Mouse (Mus musculus): ENCODE measurements around the gene Ostm1.

The Ostm1 gene

GRCm38 (mm10) chr10:42679586-42679985, 96.0 kb downstream of the Ostm1 start:
- DNase-seq (ENCODE audit: low spot score) = no peak

- no peak for DNase-seq (ENCODE audit: low spot score)
Observed at GRCm38 (mm10) chr10:42680582-42681001, 97.0 kb downstream of the Ostm1 start.

GRCm38 (mm10) chr10:42682421-42682820, 98.8 kb downstream of the Ostm1 start:
- DNase-seq (ENCODE audit: low spot score) = no peak

GRCm38 (mm10) chr10:42687873-42688272, 104.3 kb downstream of the Ostm1 start:
- DNase-seq (ENCODE audit: low spot score) = no peak

- DNase-seq (ENCODE audit: low spot score) = no peak
Observed at GRCm38 (mm10) chr10:42689694-42690093, 106.1 kb downstream of the Ostm1 start.

- no peak for DNase-seq (ENCODE audit: low spot score)
Observed at GRCm38 (mm10) chr10:42690233-42691028, 106.8 kb downstream of the Ostm1 start.

GRCm38 (mm10) chr10:42691051-42691450, 107.4 kb downstream of the Ostm1 start:
- no peak for DNase-seq (ENCODE audit: low spot score)

- no peak for DNase-seq (ENCODE audit: low spot score)
Observed at GRCm38 (mm10) chr10:42692095-42692494, 108.5 kb downstream of the Ostm1 start.

- DNase-seq (ENCODE audit: low spot score) = no peak
Observed at GRCm38 (mm10) chr10:42692794-42693193, 109.2 kb downstream of the Ostm1 start.

GRCm38 (mm10) chr10:42693482-42693881, 109.9 kb downstream of the Ostm1 start:
- no peak for DNase-seq (ENCODE audit: low spot score)

GRCm38 (mm10) chr10:42696361-42696760, 112.7 kb downstream of the Ostm1 start:
- no peak for DNase-seq (ENCODE audit: low spot score)

GRCm38 (mm10) chr10:42697007-42697406, 113.4 kb downstream of the Ostm1 start:
- peak; percentile 75 for DNase-seq (ENCODE audit: low spot score)

- DNase-seq (ENCODE audit: low spot score) = no peak
Observed at GRCm38 (mm10) chr10:42698375-42698774, 114.8 kb downstream of the Ostm1 start.

- DNase-seq (ENCODE audit: low spot score) = no peak
Observed at GRCm38 (mm10) chr10:42698994-42699393, 115.4 kb downstream of the Ostm1 start.

GRCm38 (mm10) chr10:42702111-42702510, 118.5 kb downstream of the Ostm1 start:
- DNase-seq (ENCODE audit: low spot score) = no peak

- DNase-seq (ENCODE audit: low spot score) = no peak
Observed at GRCm38 (mm10) chr10:42714676-42715075, 131.1 kb downstream of the Ostm1 start.

- no peak for DNase-seq (ENCODE audit: low spot score)
Observed at GRCm38 (mm10) chr10:42715366-42716035, 131.9 kb downstream of the Ostm1 start.

- no peak for DNase-seq (ENCODE audit: low spot score)
Observed at GRCm38 (mm10) chr10:42722116-42722515, 138.5 kb downstream of the Ostm1 start.

- DNase-seq (ENCODE audit: low spot score) = no peak
Observed at GRCm38 (mm10) chr10:42723275-42724232, 139.9 kb downstream of the Ostm1 start.

GRCm38 (mm10) chr10:42729607-42730006, 146.0 kb downstream of the Ostm1 start:
- DNase-seq (ENCODE audit: low spot score) = no peak

GRCm38 (mm10) chr10:42734546-42735060, 151.0 kb downstream of the Ostm1 start:
- no peak for DNase-seq (ENCODE audit: low spot score)

GRCm38 (mm10) chr10:42751813-42752212, 168.2 kb downstream of the Ostm1 start:
- DNase-seq (ENCODE audit: low spot score) = no peak
